ENCODE assay signal across 8 mouse cellular contexts in genomic region chr8:125034669-125035068, GRCm38 (mm10). TPM values are rescaled to one million over a fixed set of nuclear protein-coding genes. Genes with fewer than 3 reads are reported as not detected.
DNase-seq lines count a peak whose midpoint lies in the region; ATAC-seq and TF ChIP-seq lines count a peak whose summit lies in the region.

No protein-coding gene starts in this region.

- peak; percentile 4 for DNase-seq in G1E (ENCODE audit: low spot score)
- DNase-seq in adrenal gland, postnatal 10 days = peak; percentile 83
- DNase-seq in embryo, embryonic 10.5 days (ENCODE audit: low spot score) = peak; percentile 81
- DNase-seq in heart, postnatal 10 days = peak; percentile 75 to 91
- peak; percentile 57 for DNase-seq in layer of hippocampus, adult 9-10 months (ENCODE audit: low spot score)
- DNase-seq in right cerebral cortex, postnatal 14 days = peak; percentile 79

- H3K4me1 ChIP-seq in G1E (ENCODE audit: insufficient read depth, low read depth, low read length) = peaks cover 10% of the 10 kb centered on the region

- H3K27me3 ChIP-seq in G1E (ENCODE audit: insufficient read depth, low read length) = no peaks in the 10 kb centered on the region

- TF ChIP-seq CTCF in G1E (IDR thresholded peaks at IDR 0.05; ENCODE audit: low read depth, low read length) = peak; percentile 69

- peaks cover 36% of the 10 kb centered on the region for H3K9me3 ChIP-seq in G1E (replicated peaks)

- H3K4me3 ChIP-seq in G1E (ENCODE audit: low read depth, low read length) = no peak overlapping the region

- intact Hi-C loops in heart, postnatal 10 days (cut with DNase I) = loop anchor here (2.0 to 5.0 kb wide), 2 partner anchors 82 to 138 kb away; partner anchors contain the start of genes Exoc8 and Sprtn

- peaks cover 84% of the 10 kb centered on the region for H3K36me3 ChIP-seq in G1E (replicated peaks)

- ATAC-seq in G1E (ENCODE audit: extremely low read depth, insufficient number of reproducible peaks, low FRiP score, poor library complexity, severe bottlenecking) = no peak
- peak; percentile 84 for ATAC-seq in megakaryocyte, adult 5-6 weeks (ENCODE audit: poor library complexity, severe bottlenecking)
- no peak for ATAC-seq in inflammation-experienced regulatory T-cells, adult 6 months

RNA-seq across cellular contexts. Expression of gene Disc1, which starts 19.3 kb away (rescaled TPM):
- total RNA-seq in G1E (2014; fragmentation: Nextera tagmentation) (not detected in 2 replicates), G1E (2017) (not detected in 2 replicates)
- polyA plus RNA-seq in G1E (2012) = not detected in 2 replicates
- total RNA-seq in adrenal gland, postnatal 10 days (2021) = 1 to 10 TPM; 3.6 TPM
- 1 to 10 TPM; 4.1 to 4.3 TPM for total RNA-seq in heart, postnatal 10 days (2021)
- 3.0 and 5.6 TPM in 2 replicates for total RNA-seq in megakaryocyte, adult 5-6 weeks (2015)
- 4.3 and 8.2 TPM in 2 replicates for total RNA-seq in megakaryocyte, adult 5-6 weeks (2017)
- polyA plus RNA-seq in inflammation-experienced regulatory T-cells, adult 6 months (2017; shearing (Covaris generic)) = under 1 TPM; 0.24 to 0.61 (median 0.40) TPM

RNA-seq across cellular contexts. Expression of gene Tsnax, which starts 21.9 kb away (rescaled TPM):
- 25.5 and 33.2 TPM in 2 replicates for total RNA-seq in G1E (2014; fragmentation: Nextera tagmentation)
- 45.8 and 49.7 TPM in 2 replicates for total RNA-seq in G1E (2017)
- polyA plus RNA-seq in G1E (2012) = 17.0 and 17.6 TPM in 2 replicates
- 10 to 100 TPM; 71.1 to 80.4 TPM for total RNA-seq in adrenal gland, postnatal 10 days (2021)
- total RNA-seq in heart, postnatal 10 days (2021) = 10 to 100 TPM; 82.3 to 85.1 TPM
- total RNA-seq in megakaryocyte, adult 5-6 weeks (2015) = 36.7 and 37.0 TPM in 2 replicates
- total RNA-seq in megakaryocyte, adult 5-6 weeks (2017) = 40.9 and 45.0 TPM in 2 replicates
- polyA plus RNA-seq in inflammation-experienced regulatory T-cells, adult 6 months (2017; shearing (Covaris generic)) = 10 to 100 TPM; 60.0 to 71.8 (median 60.4) TPM

Comparison
In these comparisons a context has a peak if more than half of its experiments do, and no peak if none do; other contexts are left out.
1. DNase-seq: peak in every context shown above with its lines; median percentile 83 in adrenal gland, postnatal 10 days; 83 in heart, postnatal 10 days; 81 in embryo, embryonic 10.5 days; 79 in right cerebral cortex, postnatal 14 days; 57 in layer of hippocampus, adult 9-10 months; 4 in G1E.